Mouse (Mus musculus): Measurements from ENCODE around the gene Gm5089. TPM values are rescaled to one million over a fixed set of nuclear protein-coding genes. Genes with fewer than 3 reads are reported as not detected.
A peak's percentile ranks its signal among the peaks of the same experiment; 100 is the strongest.

The Gm5089 gene
- polyA plus RNA-seq, 1 experiment from 2014 or later: 2.3 TPM

DNA sequence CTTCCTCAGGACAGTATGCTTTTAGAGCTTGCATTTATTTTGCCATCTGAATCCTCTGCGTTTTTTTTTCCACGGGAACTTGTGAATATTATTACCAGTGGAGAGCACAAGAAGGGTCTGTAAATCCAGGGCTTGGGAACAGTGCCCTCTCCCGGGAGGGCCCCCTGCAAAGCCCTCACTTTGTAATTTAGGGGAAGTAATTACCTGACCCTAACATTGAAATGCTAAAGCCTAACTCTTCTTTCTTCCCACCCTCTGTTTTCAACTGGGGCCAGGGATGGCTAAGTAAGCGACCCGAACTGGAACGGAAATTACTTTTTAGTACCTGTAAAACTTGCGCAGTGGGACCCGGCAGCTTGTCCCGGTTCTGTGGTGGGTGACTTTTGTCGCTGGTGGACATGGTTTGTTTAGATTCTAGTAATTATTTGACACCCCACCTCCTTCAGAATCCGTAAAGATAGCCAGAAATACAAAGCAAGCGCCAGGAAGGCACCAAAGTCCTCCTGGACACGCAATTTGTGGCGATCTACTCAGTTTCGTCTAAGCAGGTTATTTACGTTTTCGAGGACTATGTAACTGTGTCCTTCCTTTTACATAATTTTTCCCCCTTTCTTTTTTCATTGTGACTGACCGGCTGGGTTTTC, 44.9 kb downstream of the Gm5089 start:
- H3K4me3 ChIP-seq (replicated peaks): peak overlapping the region; percentile 38
- H3K27ac ChIP-seq: peak overlapping the region; percentile 81
- H3K36me3 ChIP-seq: no peaks in the 10 kb centered on the region
- H3K9me3 ChIP-seq: no peaks in the 10 kb centered on the region
- ATAC-seq: no peak
- H3K4me1 ChIP-seq (replicated peaks): peaks cover 36% of the 10 kb centered on the region
- H3K4me2 ChIP-seq (replicated peaks): peak overlapping the region; percentile 66
- H3K9ac ChIP-seq (replicated peaks): peak overlapping the region; percentile 63
- peaks cover 95% of the 10 kb centered on the region for H3K27me3 ChIP-seq
- 1% methylated on average over 18 of the region's 18 CpGs for WGBS

GRCm38 (mm10) chr14:122405236-122405635, 45.7 kb downstream of the Gm5089 start:
- Histone ChIP-seq H3K27ac (0 out of 2 replicates have a peak overlapping the region, but pooled peaks have one; percentile 81), H3K9ac (replicated peaks) (peak overlapping the region; percentile 63; the same call in 1 of the 2 replicates), H3K36me3 (no peaks in the 10 kb centered on the region), H3K27me3 (peaks cover 95% of the 10 kb centered on the region), H3K4me3 (replicated peaks) (peak overlapping the region; percentile 38), H3K4me1 (replicated peaks) (peaks cover 36% of the 10 kb centered on the region), H3K9me3 (no peaks in the 10 kb centered on the region), H3K4me2 (replicated peaks) (peak overlapping the region; percentile 66)
- ATAC-seq: no peak
- WGBS: 21% methylated on average over 12 of the region's 12 CpGs

GRCm38 (mm10) chr14:122404596-122405154, 46.2 kb downstream of the Gm5089 start:
- no peak overlapping the region for H3K27ac ChIP-seq
- H3K9me3 ChIP-seq: no peaks in the 10 kb centered on the region
- H3K4me2 ChIP-seq (replicated peaks): peak overlapping the region; percentile 66
- H3K4me1 ChIP-seq (replicated peaks): peaks cover 36% of the 10 kb centered on the region
- no peak overlapping the region for H3K4me3 ChIP-seq (replicated peaks)
- H3K36me3 ChIP-seq: no peaks in the 10 kb centered on the region
- no peak for ATAC-seq
- no peak overlapping the region for H3K9ac ChIP-seq (replicated peaks)
- WGBS: 53% methylated on average over 7 of the region's 7 CpGs
- peaks cover 95% of the 10 kb centered on the region for H3K27me3 ChIP-seq

GRCm38 (mm10) chr14:122403422-122403940, 47.4 kb downstream of the Gm5089 start:
- Histone ChIP-seq H3K36me3 (no peaks in the 10 kb centered on the region), H3K4me3 (replicated peaks) (no peak overlapping the region), H3K27ac (peak overlapping the region; percentile 45), H3K9me3 (no peaks in the 10 kb centered on the region), H3K9ac (replicated peaks) (no peak overlapping the region), H3K4me1 (replicated peaks) (peaks cover 36% of the 10 kb centered on the region), H3K27me3 (peaks cover 93% of the 10 kb centered on the region), H3K4me2 (replicated peaks) (peak overlapping the region; percentile 14; the same call in 1 of the 2 replicates)
- no peak for ATAC-seq
- 54% methylated on average over 3 of the region's 3 CpGs for WGBS

DNA sequence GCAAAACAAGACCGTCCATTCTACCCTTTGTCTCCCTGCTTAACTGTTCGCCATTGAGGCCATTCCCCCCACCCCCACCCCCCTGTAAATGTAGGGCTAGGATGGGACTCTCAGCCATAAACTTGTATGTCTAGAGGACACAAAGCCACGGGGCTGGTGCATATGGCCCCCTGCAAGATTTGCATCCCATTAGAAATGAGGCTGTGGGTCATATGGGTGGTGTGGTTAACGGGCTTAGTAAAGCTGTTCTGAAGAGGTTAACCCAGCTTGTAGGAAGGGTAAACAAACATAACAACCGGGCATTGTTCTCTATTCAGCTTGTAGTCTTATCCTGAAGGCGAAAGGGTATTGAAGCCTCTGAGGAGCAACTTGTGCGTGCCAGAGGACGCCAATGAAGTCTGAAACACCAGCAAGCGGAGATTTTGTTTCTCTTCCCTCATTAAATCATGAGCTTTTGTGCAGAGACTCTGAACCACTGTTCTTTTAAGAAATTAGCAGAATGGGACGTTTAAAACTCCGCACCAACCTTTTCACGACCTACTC, 48.1 kb downstream of the Gm5089 start:
- H3K27me3 ChIP-seq: peaks cover 91% of the 10 kb centered on the region
- H3K4me3 ChIP-seq (replicated peaks): no peak overlapping the region
- H3K9me3 ChIP-seq: no peaks in the 10 kb centered on the region
- 7% methylated on average over 12 of the region's 12 CpGs for WGBS
- H3K27ac ChIP-seq: peak overlapping the region; percentile 45; the same call in 1 of the 2 replicates
- ATAC-seq: peak; percentile 62
- H3K9ac ChIP-seq (replicated peaks): no peak overlapping the region
- H3K4me2 ChIP-seq (replicated peaks): peak overlapping the region; percentile 14; the same call in 1 of the 2 replicates
- peaks cover 36% of the 10 kb centered on the region for H3K4me1 ChIP-seq (replicated peaks)
- H3K36me3 ChIP-seq: no peaks in the 10 kb centered on the region

DNA sequence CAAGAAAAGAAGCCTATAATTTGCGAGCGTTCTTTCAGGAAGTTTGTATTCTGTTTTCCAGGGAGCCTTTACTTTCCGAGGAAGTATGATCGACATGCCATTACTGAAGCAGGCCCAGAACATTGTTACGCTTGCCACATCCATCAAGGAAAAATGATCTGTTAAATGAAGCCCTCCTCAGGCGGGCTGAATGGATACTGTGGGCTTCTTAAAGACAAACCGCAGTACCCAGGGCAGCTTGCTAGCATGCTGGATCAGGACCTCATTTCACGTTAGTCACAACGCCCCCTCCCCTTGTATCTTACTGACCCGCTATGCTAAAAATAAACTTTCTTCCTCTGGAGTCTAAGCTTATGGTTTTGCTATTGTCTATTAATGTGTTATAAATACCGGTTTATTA, 49.0 kb downstream of the Gm5089 start:
- no peak overlapping the region for H3K9ac ChIP-seq (replicated peaks)
- H3K9me3 ChIP-seq: no peaks in the 10 kb centered on the region
- no peak overlapping the region for H3K4me3 ChIP-seq (replicated peaks)
- H3K4me1 ChIP-seq (replicated peaks): peaks cover 31% of the 10 kb centered on the region
- peaks cover 91% of the 10 kb centered on the region for H3K27me3 ChIP-seq
- no peak overlapping the region for H3K27ac ChIP-seq
- H3K36me3 ChIP-seq: no peaks in the 10 kb centered on the region
- no peak for ATAC-seq
- WGBS: 39% methylated on average over 11 of the region's 11 CpGs
- H3K4me2 ChIP-seq (replicated peaks): no peak overlapping the region

GRCm38 (mm10) chr14:122399906-122400305, 51.0 kb downstream of the Gm5089 start:
- ATAC-seq: no peak
- no peak overlapping the region for H3K27ac ChIP-seq
- WGBS: 84% methylated on average over 5 of the region's 5 CpGs
- no peak overlapping the region for H3K4me3 ChIP-seq (replicated peaks)
- H3K9ac ChIP-seq (replicated peaks): no peak overlapping the region
- no peak overlapping the region for H3K4me2 ChIP-seq (replicated peaks)
- H3K36me3 ChIP-seq: no peaks in the 10 kb centered on the region
- H3K9me3 ChIP-seq: no peaks in the 10 kb centered on the region
- H3K4me1 ChIP-seq (replicated peaks): peaks cover 14% of the 10 kb centered on the region
- H3K27me3 ChIP-seq: peaks cover 93% of the 10 kb centered on the region

DNA sequence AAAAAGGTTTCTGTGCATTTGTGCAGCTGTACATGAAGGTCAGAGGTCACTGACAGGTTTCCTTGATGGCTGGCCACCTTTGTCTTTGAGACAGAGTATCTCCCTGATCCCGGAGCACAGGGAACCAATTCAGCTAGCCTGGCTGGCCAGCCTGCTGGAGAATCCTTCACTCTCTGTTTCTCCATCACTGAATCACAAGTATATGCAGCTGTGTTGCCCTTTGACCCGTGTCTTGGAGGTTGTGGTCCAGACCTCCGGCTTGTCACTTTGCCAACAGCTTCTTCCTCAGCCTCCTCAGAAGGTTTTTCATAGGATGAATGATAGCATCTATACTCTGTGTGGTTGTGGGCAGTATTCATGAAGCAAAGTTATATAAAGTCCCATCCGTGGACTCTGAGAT, 52.2 kb downstream of the Gm5089 start:
- Histone ChIP-seq H3K27me3 (peaks cover 93% of the 10 kb centered on the region), H3K36me3 (no peaks in the 10 kb centered on the region)
- WGBS: 59% methylated on average over 4 of the region's 4 CpGs

GRCm38 (mm10) chr14:122393119-122393518, 57.8 kb downstream of the Gm5089 start:
- no peaks in the 10 kb centered on the region; the same call in 1 of the 2 replicates for H3K4me1 ChIP-seq (replicated peaks)
- H3K27ac ChIP-seq: no peak overlapping the region
- H3K27me3 ChIP-seq: peaks cover 85% of the 10 kb centered on the region
- ATAC-seq: no peak
- no peak overlapping the region for H3K4me2 ChIP-seq (replicated peaks)
- no peaks in the 10 kb centered on the region for H3K9me3 ChIP-seq
- no peaks in the 10 kb centered on the region for H3K36me3 ChIP-seq
- no peak overlapping the region for H3K9ac ChIP-seq (replicated peaks)
- WGBS: 77% methylated on average over 1 of the region's 1 CpGs
- H3K4me3 ChIP-seq (replicated peaks): no peak overlapping the region

More for the DNA sequence above, 52.2 kb downstream of the Gm5089 start:
- H3K9ac ChIP-seq (replicated peaks): no peak overlapping the region
- H3K4me2 ChIP-seq (replicated peaks): no peak overlapping the region
- H3K4me1 ChIP-seq (replicated peaks): peaks cover 13% of the 10 kb centered on the region
- no peak overlapping the region for H3K4me3 ChIP-seq (replicated peaks)
- no peaks in the 10 kb centered on the region for H3K9me3 ChIP-seq
- no peak for ATAC-seq
- H3K27ac ChIP-seq: no peak overlapping the region

DNA sequence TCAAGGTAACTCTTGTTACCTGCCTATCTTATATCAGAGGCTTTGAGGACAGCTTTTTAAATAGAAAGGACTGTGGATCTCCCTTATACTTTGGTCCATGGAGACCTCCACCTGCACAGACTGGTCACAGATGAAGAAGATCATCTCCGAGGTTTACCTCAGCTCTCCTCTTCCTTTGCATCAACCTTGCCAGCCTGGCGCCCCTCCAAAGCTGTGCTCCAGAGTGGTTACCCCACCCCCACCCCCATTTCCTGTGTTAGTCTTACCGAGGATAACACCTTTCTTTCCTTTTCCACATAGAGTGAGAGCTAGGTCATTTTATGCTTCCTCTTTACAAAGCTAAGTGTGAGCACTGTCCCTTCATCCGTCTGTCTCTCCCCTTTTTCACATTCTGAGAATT, 60.0 kb downstream of the Gm5089 start:
- Histone ChIP-seq H3K36me3 (no peaks in the 10 kb centered on the region), H3K9me3 (no peaks in the 10 kb centered on the region), H3K27me3 (peaks cover 82% of the 10 kb centered on the region), H3K27ac (no peak overlapping the region), H3K4me1 (replicated peaks) (no peaks in the 10 kb centered on the region; the same call in 1 of the 2 replicates), H3K4me3 (replicated peaks) (no peak overlapping the region), H3K9ac (replicated peaks) (no peak overlapping the region), H3K4me2 (replicated peaks) (no peak overlapping the region)
- WGBS: 68% methylated on average over 4 of the region's 4 CpGs
- no peak for ATAC-seq

GRCm38 (mm10) chr14:122389684-122390370, 61.1 kb downstream of the Gm5089 start:
- Histone ChIP-seq H3K27ac (no peak overlapping the region), H3K36me3 (no peaks in the 10 kb centered on the region), H3K27me3 (peaks cover 81% of the 10 kb centered on the region), H3K4me1 (replicated peaks) (peaks cover 5% of the 10 kb centered on the region), H3K4me3 (replicated peaks) (no peak overlapping the region), H3K9ac (replicated peaks) (no peak overlapping the region), H3K4me2 (replicated peaks) (no peak overlapping the region), H3K9me3 (no peaks in the 10 kb centered on the region)
- ATAC-seq: no peak
- 85% methylated on average over 13 of the region's 13 CpGs for WGBS

All from midbrain, embryonic 13.5 days (tissue).